Mouse (Mus musculus): ENCODE results near the gene Zfp277.

Zfp277 gene

GRCm38 (mm10) chr12:40348251-40348650, 97.5 kb downstream of the Zfp277 start:
- DNase-seq: no peak

- no peak for DNase-seq
Measured at GRCm38 (mm10) chr12:40347060-40347698, 98.5 kb downstream of the Zfp277 start.

- DNase-seq: no peak
Measured at GRCm38 (mm10) chr12:40341443-40341842, 104.3 kb downstream of the Zfp277 start.

GRCm38 (mm10) chr12:40335303-40335702, 110.4 kb downstream of the Zfp277 start:
- no peak for DNase-seq

- DNase-seq: no peak
Measured at GRCm38 (mm10) chr12:40331467-40331866, 114.2 kb downstream of the Zfp277 start.

GRCm38 (mm10) chr12:40327012-40327660, 118.6 kb downstream of the Zfp277 start:
- DNase-seq: no peak

- DNase-seq: no peak
Measured at GRCm38 (mm10) chr12:40325582-40325981, 120.1 kb downstream of the Zfp277 start.

GRCm38 (mm10) chr12:40324819-40325218, 120.9 kb downstream of the Zfp277 start:
- DNase-seq: no peak

GRCm38 (mm10) chr12:40315146-40315545, 130.6 kb downstream of the Zfp277 start:
- DNase-seq: no peak

GRCm38 (mm10) chr12:40303960-40304359, 141.7 kb downstream of the Zfp277 start:
- DNase-seq: no peak

- DNase-seq: no peak
Measured at GRCm38 (mm10) chr12:40298636-40299035, 147.1 kb downstream of the Zfp277 start.

- DNase-seq: no peak
Measured at GRCm38 (mm10) chr12:40286539-40286938, 159.2 kb downstream of the Zfp277 start.

- no peak for DNase-seq
Measured at GRCm38 (mm10) chr12:40280596-40281325, 164.9 kb downstream of the Zfp277 start.

GRCm38 (mm10) chr12:40277581-40277980, 168.1 kb downstream of the Zfp277 start:
- no peak for DNase-seq

GRCm38 (mm10) chr12:40274931-40275330, 170.8 kb downstream of the Zfp277 start:
- DNase-seq: no peak

- DNase-seq: no peak
Measured at GRCm38 (mm10) chr12:40273339-40273738, 172.4 kb downstream of the Zfp277 start.

GRCm38 (mm10) chr12:40272710-40273109, 173.0 kb downstream of the Zfp277 start:
- DNase-seq: no peak

GRCm38 (mm10) chr12:40268313-40268712, 177.4 kb downstream of the Zfp277 start:
- DNase-seq: no peak
